In genomic region chr13:53236434-53237401, GRCm38 (mm10) we compare ENCODE assay signal across 9 mouse cellular contexts. TPM values are rescaled to one million over a fixed set of nuclear protein-coding genes. Genes with fewer than 3 reads are reported as not detected.
DNase-seq lines count a peak whose midpoint lies in the region; ATAC-seq and TF ChIP-seq lines count a peak whose summit lies in the region.
"Had no signal": no experiment of that assay in that cellular context is flagged by ENCODE, and none has a peak within 500 bp of the region (broad histone marks: within the 10 kb centered on the region; RNA-seq: fewer than 3 reads in every experiment).

No protein-coding gene starts in this region.

- peak overlapping the region; percentile 55 for H3K27ac ChIP-seq in embryonic facial prominence, embryonic 15.5 days (replicated peaks)
- peak overlapping the region; percentile 52; the same call in 1 of the 2 replicates for H3K27ac ChIP-seq in hindbrain, postnatal 0 days
- H3K27ac ChIP-seq: heart, adult 2 months had no signal

- peak overlapping the region; percentile 1; the same call in 1 of the 2 replicates for H3K4me2 ChIP-seq in embryonic facial prominence, embryonic 15.5 days (replicated peaks)
- H3K4me2 ChIP-seq in hindbrain, postnatal 0 days (ENCODE audit: low read depth, low read length) = no peak overlapping the region

- DNase-seq in left cerebral cortex, postnatal 4 days = peak; percentile 96
- no peak for DNase-seq in left cerebral cortex, postnatal 14 days (ENCODE audit: low spot score in 2 of 2)
- peak; percentile 79 for DNase-seq in hindbrain, postnatal 0 days (ENCODE audit: low spot score)
- peak; percentile 48 for DNase-seq in ovary, postnatal 14 days (ENCODE audit: low spot score)
- DNase-seq in kidney, adult 11 months = no peak
- no peak for DNase-seq in MN1 (ENCODE audit: low spot score)
- no peak for DNase-seq in urinary bladder, adult 18-20 months (ENCODE audit: low spot score in 2 of 2)

- no peak for ATAC-seq in embryonic facial prominence, embryonic 15.5 days (ENCODE audit: insufficient number of reproducible peaks, low FRiP score, low TSS enrichment, low read depth)
- ATAC-seq in hindbrain, postnatal 0 days = peak; percentile 54

- TF ChIP-seq CTCF in hindbrain, postnatal 0 days (IDR thresholded peaks at IDR 0.05; ENCODE audit: low read depth) = no peak

- H3K4me1 ChIP-seq in embryonic facial prominence, embryonic 15.5 days = peaks cover 66% of the 10 kb centered on the region
- peaks cover 16% of the 10 kb centered on the region; the same call in 1 of the 2 replicates for H3K4me1 ChIP-seq in hindbrain, postnatal 0 days (ENCODE audit: insufficient read depth, low read length)

- H3K27me3 ChIP-seq in embryonic facial prominence, embryonic 15.5 days = no peaks in the 10 kb centered on the region
- H3K27me3 ChIP-seq in hindbrain, postnatal 0 days (ENCODE audit: insufficient read depth, low read length) = no peaks in the 10 kb centered on the region

- H3K9me3 ChIP-seq in embryonic facial prominence, embryonic 15.5 days (replicated peaks) = 0 out of 2 replicates have a peak, but pooled peaks cover 6% of the 10 kb centered on the region
- no peaks in the 10 kb centered on the region for H3K9me3 ChIP-seq in hindbrain, postnatal 0 days (ENCODE audit: low read length)

- H3K9ac ChIP-seq in embryonic facial prominence, embryonic 15.5 days = no peak overlapping the region
- no peak overlapping the region for H3K9ac ChIP-seq in hindbrain, postnatal 0 days (replicated peaks; ENCODE audit: low read length)

- WGBS in embryonic facial prominence, embryonic 15.5 days = 27% methylated on average over 18 of the region's 18 CpGs
- WGBS in hindbrain, postnatal 0 days = 40% methylated on average over 18 of the region's 18 CpGs

- H3K36me3 ChIP-seq in embryonic facial prominence, embryonic 15.5 days = no peaks in the 10 kb centered on the region
- no peaks in the 10 kb centered on the region for H3K36me3 ChIP-seq in hindbrain, postnatal 0 days (ENCODE audit: insufficient read depth, low read length)

- intact Hi-C loops in left cerebral cortex, postnatal 4 days (cut with DNase I) = no loop called here
- intact Hi-C loops in left cerebral cortex, postnatal 14 days (cut with DNase I) = no loop called here

- no peak overlapping the region for H3K4me3 ChIP-seq in embryonic facial prominence, embryonic 15.5 days (replicated peaks)
- no peak overlapping the region for H3K4me3 ChIP-seq in hindbrain, postnatal 0 days (ENCODE audit: low read length)
- H3K4me3 ChIP-seq: heart, adult 2 months had no signal

RNA-seq across cellular contexts. Expression of gene Ror2, which starts 49.2 kb away (rescaled TPM):
- total RNA-seq in left cerebral cortex, postnatal 4 days (2021) = 1 to 10 TPM; 4.4 to 5.4 TPM
- total RNA-seq in left cerebral cortex, postnatal 14 days (2021) = 1 to 10 TPM; 1.6 TPM
- polyA plus RNA-seq in embryonic facial prominence, embryonic 15.5 days (2015; fragmentation: Nextera tagmentation; extraction: Ambion mirVana) = 24.0 and 24.6 TPM in 2 replicates
- 7.0 and 7.5 TPM in 2 replicates for total RNA-seq in hindbrain, postnatal 0 days (2014; rRNA removed)
- polyA plus RNA-seq in hindbrain, postnatal 0 days (2015; fragmentation: Nextera tagmentation; extraction: Ambion mirVana) = 2.1 and 2.5 TPM in 2 replicates

Comparison
In these comparisons a context has a peak if more than half of its experiments do, and no peak if none do; other contexts are left out.
1. DNase-seq: peak in left cerebral cortex, postnatal 4 days (single experiment), hindbrain, postnatal 0 days (single experiment) and ovary, postnatal 14 days (single experiment); none in left cerebral cortex, postnatal 14 days (0 of 2), kidney, adult 11 months (single experiment), MN1 (single experiment) and urinary bladder, adult 18-20 months (0 of 2).